Mouse (Mus musculus) neutrophil, adult 5-6 weeks (primary cell): ENCODE data around the gene Cracr2a. TPM values are rescaled to one million over a fixed set of nuclear protein-coding genes. Genes with fewer than 3 reads are reported as not detected.

Experiments used
- ATAC-seq: fragments of 151-379, 151-347 bp; 2 replicates; pipeline ENCODE4 v1.8.0; 2017; ENCODE audit warnings: mild to moderate bottlenecking, moderate TSS enrichment; ENCODE audit not compliant: insufficient number of reproducible peaks, poor library complexity, low FRiP score, severe bottlenecking; ENCODE audit errors: extremely low read depth
- total RNA-seq: library from RNA; stranded (forward); fragments of 200-1000 nt; gene quantifications from 2 replicates; pipeline ENCODE4 v1.2.3, GENCODE M21; 2017

Cracr2a gene
- total RNA-seq, 1 experiment from 2014 or later: 9.9 TPM

- no peak for ATAC-seq
These were observed 5.6 kb upstream of the Cracr2a start for GRCm38 (mm10) chr6:127555553-127555952.

DNA sequence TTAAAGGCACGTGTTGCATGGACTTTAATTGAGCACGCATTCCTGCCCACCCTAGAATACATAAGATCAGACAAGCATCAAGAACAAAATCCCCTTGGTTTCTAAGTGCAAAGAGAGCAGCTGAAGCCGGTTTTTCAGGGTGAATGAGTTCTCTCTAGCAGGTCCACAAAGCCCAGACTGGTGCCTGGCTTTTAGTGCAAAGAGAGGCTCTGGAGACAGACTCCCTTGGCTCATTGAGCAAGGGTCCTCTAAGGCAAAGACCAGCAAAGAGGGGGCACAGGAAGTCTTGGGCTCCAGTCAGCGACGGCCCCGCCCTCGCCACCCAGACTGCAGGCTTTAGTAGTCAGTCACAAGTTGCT lies 287 bp upstream of the Cracr2a start:
- no peak for ATAC-seq

DNA sequence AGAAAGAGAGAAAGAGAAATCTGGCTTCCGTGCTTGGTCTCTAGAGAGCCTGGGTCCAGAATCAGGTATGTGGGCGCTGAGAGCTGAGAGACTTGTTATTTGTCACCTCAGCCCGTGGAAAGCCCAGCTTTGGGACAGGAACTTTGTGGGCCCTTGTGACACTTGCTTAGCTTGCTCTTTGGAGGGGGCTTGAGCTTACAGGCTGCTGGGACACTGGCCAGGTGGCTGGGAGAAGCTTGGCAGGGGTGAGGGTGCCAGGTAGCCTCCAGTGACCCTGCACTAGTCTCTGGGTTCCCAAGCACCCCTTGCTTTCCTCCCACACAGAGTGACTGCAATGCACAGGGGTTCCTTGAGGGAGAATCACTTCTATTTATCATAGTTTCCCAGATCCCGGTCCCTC lies 2.4 kb downstream of the Cracr2a start:
- no peak for ATAC-seq

GRCm38 (mm10) chr6:127565951-127566732 lies 5.0 kb downstream of the Cracr2a start:
- peak; percentile 41; the same call in 1 of the 2 replicates for ATAC-seq

DNA sequence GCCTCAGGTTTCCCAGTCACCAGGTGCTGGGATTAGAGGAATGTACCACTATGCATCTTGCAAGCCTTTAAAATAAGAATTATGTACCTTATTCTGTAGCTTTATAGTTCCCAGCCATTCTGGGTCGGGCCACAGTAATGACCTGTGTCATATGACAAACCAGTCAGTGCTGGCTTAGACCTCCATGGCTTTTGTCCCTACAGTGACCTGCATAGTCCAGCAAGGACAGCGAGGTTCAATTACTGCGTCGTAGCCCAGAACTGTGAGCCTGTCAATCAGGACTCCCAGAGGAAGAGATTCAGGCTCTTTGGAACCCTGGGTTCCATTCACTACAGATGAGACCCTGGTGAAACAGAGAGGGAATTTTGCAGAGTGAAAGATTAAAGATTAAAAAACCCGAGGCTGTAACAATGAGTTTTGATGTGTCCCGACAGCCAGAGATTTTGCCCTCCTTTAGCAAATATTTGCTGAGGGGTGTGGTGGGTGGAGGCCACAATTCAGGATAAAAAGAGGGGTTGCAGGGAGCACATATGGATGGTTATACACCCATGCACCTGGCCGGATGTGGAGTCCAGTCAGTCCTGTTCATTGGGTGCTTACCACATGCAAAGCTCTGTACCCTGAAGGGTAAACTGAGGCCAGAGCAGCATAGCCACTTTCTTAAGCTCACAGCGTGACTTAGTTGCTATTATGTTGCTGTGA lies 10.9 kb downstream of the Cracr2a start:
- ATAC-seq: no peak

DNA sequence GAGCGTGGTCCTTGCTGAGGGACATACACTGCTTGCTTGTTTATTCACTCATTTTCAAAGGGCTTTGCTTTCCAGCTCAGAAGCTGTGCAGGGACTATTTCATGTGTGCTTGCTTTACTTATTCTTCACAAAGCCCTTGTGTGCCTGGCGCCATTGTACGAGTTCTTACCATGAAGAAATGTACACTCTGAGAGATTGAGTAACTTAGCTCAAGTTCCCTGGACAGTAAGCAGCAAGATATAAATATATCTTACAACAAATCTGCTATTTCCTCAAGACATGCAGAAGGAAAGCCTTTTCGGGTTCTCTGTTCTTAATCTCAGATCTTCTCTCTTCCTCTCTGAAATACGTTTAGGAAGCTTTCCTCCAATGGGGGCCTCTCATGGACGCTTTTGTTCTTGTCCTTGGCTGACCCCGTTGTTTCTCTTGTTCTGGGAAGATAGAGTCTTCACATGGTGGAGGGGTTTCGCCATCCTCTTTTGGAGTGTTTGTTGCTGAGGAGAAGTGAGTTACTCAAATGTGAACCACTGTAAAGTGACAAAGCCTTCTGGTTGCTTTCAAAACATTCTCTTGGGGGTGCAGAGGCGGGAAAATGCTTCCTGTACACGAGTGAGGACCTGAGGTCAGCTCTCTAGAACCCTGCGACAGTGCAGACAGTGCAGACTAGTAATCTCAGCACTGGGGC lies 12.8 kb downstream of the Cracr2a start:
- no peak for ATAC-seq

- no peak for ATAC-seq
These were observed 14.1 kb downstream of the Cracr2a start for GRCm38 (mm10) chr6:127575194-127575593.

DNA sequence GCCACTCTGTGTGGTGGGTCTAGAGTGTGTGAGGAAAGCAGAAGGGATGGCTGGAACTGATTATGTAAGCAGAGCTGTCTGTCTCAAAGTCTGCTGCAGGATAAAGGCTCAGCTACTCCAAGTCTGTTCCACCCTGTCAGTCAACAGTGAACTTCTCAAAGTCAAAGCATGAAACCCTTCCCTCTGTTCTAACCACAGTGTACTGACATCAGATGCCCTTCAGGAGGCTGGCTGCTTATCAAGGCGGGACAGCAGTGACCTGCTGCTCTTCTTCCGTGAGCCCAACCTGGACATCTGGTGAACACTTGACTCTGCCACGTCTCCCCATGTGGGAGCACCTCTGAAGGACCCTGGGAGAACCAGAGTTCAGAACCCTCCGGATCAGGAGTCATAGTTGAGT lies 16.6 kb downstream of the Cracr2a start:
- ATAC-seq: no peak

- ATAC-seq: no peak
These were observed 17.2 kb downstream of the Cracr2a start for GRCm38 (mm10) chr6:127578316-127578715.

DNA sequence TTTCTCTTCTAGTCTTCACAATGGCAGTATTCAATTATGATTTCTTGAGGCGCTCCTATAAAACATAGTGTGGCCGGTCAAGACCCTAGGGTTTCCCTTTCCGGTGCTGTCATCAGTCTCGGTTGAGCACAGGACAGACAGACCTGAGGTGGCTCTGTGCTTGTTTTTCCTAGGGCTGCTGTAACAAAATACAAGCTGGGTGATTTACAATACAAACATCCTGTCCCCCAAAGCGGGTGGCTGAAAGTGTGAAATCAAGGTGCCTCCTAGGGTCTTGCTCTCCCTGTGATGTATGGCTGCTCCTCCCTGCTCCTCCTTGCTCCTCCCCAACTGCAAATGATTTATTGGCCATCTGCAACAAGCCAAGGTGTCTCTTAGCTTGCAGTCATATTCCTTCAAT lies 17.7 kb downstream of the Cracr2a start:
- no peak for ATAC-seq

DNA sequence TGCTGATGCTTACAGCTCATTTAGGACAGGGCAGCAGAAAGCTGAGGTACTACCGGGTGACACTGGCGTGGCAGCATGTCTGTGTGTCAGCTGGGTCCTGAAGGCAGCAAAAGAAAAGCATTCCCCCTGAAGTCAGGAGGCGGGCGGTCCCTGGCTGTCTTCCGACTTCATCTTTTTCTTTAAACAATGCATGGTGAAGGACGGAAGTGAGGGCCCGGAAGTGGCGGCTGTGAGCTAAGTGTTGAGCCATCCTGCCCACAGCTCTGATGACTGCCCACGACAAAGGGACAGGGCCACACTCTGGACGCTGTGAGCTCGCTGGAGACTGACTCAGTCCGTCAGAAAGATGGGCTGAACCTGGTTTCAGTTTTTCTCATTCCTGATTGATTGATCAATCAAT lies 20.8 kb downstream of the Cracr2a start:
- ATAC-seq: peak; percentile 59

GRCm38 (mm10) chr6:127582391-127583176 lies 21.4 kb downstream of the Cracr2a start:
- ATAC-seq: peak; percentile 71

DNA sequence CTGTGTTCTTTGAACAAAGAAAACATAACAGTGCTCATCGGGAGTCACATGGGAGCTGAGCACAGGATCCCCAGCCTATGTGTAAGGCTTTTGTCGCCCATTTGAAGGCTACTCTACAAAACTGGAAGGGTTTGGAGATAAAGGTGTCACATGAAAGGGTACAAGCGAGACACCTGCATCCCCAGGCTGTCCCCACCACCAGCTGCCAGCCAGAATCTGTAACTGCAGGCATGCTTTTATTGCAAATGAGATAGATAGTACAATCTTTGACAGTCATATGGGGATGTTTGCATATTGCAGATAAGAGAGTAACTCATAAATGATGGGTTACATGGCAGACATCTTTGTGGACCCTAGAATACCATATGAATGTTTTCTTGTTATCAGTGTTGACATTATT lies 30.3 kb downstream of the Cracr2a start:
- no peak for ATAC-seq

DNA sequence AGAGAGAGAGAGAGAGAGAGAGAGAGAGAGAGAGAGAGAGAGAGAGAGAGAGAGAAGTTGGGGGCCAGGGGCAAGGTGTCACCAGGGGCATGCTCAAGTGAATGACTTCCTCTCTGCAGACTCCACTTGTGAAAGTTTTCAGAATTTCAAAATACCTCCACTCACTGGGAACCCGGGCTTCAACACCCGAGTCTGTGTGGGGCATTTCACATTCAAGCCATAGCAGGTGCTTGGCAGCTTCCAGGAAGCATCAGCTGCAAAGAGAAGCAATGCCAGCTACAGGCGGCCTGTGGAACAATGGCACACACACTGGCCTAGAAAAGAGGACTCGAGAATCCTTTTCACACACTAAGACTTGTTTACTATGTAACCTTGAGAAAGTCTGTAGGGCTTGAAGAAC lies 32.3 kb downstream of the Cracr2a start:
- no peak for ATAC-seq

- no peak for ATAC-seq
These were observed 38.1 kb downstream of the Cracr2a start for GRCm38 (mm10) chr6:127599280-127599679.

GRCm38 (mm10) chr6:127605067-127606025 lies 44.2 kb downstream of the Cracr2a start:
- ATAC-seq: no peak

DNA sequence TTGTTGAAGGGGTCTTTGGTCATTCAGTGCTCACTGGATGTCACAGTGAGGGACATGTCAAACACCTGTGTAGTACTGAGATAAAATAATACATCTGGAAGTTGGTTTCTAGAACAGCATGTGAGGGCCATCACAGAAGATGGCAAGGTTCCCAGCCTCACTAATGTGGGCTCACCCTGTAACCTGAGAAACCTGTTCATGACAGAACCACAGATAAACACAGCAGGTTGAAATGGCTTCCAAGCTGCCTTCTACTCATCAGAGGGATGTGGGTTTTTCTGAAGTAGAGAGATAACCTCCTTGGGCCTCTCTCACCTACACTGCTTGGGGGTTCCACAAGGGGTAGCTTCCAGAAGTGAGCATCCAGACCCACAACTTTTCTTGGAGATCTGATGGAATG lies 48.5 kb downstream of the Cracr2a start:
- ATAC-seq: no peak

- ATAC-seq: no peak
These were observed 50.1 kb downstream of the Cracr2a start for GRCm38 (mm10) chr6:127611216-127611615.
